Mouse (Mus musculus) Patski (cell line): ENCODE measurements around the gene Agfg2. TPM values are rescaled to one million over a fixed set of nuclear protein-coding genes. Genes with fewer than 3 reads are reported as not detected.

Experiments
- ATAC-seq: fragments of 100-300 bp; one replicate; pipeline ENCODE4 v1.8.0; 2021
- CTCF ChIA-PET: fragments of 350-600 bp; sonication (Branson Sonifier 250); formaldehyde crosslinking; loops from one replicate; lab custom pipeline; 2022; ENCODE audit warnings: inconsistent platforms; lab: Charles Lee
- POLR2A ChIA-PET: fragments of 350-600 bp; sonication (Branson Sonifier 250); formaldehyde crosslinking; loops from one replicate; lab custom pipeline; 2022; ENCODE audit warnings: antibody characterized with exemption, inconsistent platforms; lab: Charles Lee
- DNase-seq: peaks from one replicate; pipeline ENCODE4 v3.0.0-alpha.2; 2011; ENCODE audit warnings: low read depth, low spot score
- H3K27me3 ChIP-seq: fragments of 371-371 bp; one replicate; pipeline ENCODE4 v1.5.1; 2021
- CTCF ChIP-seq: fragments of 100-300 bp; IDR thresholded peaks from one replicate; pipeline ENCODE4 v1.5.1; 2021
- in situ Hi-C: fragments of 300-500 bp; cut with MboI; formaldehyde crosslinking; loops from 3 replicates; pipeline ENCODE4 v1.11.1; 2018; ENCODE audit warnings: low pct_unique_long_range_greater_than_20kb, mixed read lengths
- polyA plus RNA-seq: library from polyadenylated mRNA; unstranded; gene quantifications from one replicate; pipeline ENCODE4 v1.2.3, GENCODE M21; 2021

Agfg2 gene
- polyA plus RNA-seq, 1 experiment from 2014 or later = 33.1 TPM

GRCm38 (mm10) chr5:137685653-137686052 lies 1.1 kb upstream of the Agfg2 start:
- no peak for TF ChIP-seq CTCF
- in situ Hi-C loops = no loop called here
- ChIA-PET CTCF (interaction anchor here (1.3 kb wide), 1 partner anchor 75 kb away, joined by 4 read pairs; no protein-coding TSS in a partner anchor), POLR2A (interaction anchor here (0.7 kb wide), 1 partner anchor 14 kb away, joined by 3 read pairs; no protein-coding TSS in a partner anchor)
- DNase-seq (no peak), ATAC-seq (no peak)
- H3K27me3 ChIP-seq = no peaks in the 10 kb centered on the region

DNA sequence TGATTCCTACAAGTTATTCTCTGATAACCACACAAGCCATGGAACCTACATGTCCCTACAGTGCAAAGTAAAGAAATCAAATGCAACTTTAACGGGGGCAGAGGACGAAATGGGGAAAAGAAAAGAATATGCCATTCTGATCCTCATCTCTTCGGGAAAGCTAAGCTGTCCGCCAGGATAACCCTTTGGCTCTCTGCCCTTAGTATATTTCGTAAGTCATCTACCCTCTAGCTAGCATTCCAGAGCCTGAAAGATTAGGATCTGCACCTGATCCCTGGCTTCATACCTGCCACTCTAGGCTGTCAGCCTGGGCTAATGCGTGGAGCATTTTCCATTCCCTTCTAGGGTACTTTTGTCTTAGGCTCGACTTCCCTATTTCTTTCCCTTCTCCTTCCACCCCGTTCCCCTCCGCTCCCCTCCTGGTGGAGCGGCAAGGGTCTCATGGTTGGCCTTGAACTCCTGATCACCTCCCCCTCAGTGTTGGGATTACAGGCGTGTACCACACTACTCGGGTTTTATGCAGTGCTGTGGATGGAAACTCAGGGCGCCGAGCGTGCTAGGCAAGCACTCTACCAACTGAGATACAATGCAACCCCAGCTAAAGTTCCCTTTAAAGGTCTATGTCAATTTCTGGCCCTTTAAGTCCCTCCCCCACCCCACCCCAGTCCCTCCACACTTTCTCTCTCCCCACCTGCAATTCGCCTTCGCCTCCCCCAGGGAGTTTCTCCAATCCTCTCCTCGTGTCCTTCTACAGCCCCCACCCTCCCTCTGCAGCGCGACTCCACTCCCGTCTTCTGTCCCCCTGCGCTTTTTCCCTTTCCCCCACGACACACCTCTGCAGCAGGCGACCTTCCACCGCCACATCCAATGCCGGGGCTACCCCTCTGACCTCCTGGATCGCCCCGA lies 885 bp downstream of the Agfg2 start:
- DNase-seq (no peak), ATAC-seq (peak; percentile 3)
- POLR2A ChIA-PET = interaction anchor here (0.5 to 1.2 kb wide), 4 partner anchors 11 to 35 kb away, joined by 3 to 5 read pairs (median 4); no protein-coding TSS in a partner anchor
- in situ Hi-C loops = no loop called here
- TF ChIP-seq CTCF = no peak
- H3K27me3 ChIP-seq = no peaks in the 10 kb centered on the region
- CTCF ChIA-PET = interaction anchor here (0.8 to 2.4 kb wide), 11 partner anchors 10 to 76 kb away, joined by 3 to 17 read pairs (median 3); no protein-coding TSS in a partner anchor

- ATAC-seq (no peak), DNase-seq (no peak)
- ChIA-PET POLR2A (interaction anchor here (0.5 to 1.1 kb wide), 4 partner anchors 9 to 87 kb away, joined by 3 to 5 read pairs (median 3); no protein-coding TSS in a partner anchor), CTCF (interaction anchor here (0.8 to 2.4 kb wide), 8 partner anchors 10 to 78 kb away, joined by 3 to 17 read pairs (median 4); no protein-coding TSS in a partner anchor)
- no peak for TF ChIP-seq CTCF
- in situ Hi-C loops = no loop called here
- H3K27me3 ChIP-seq = no peaks in the 10 kb centered on the region
These were observed 2.0 kb downstream of the Agfg2 start for GRCm38 (mm10) chr5:137682526-137682925.

- in situ Hi-C loops = no loop called here
- DNase-seq (no peak), ATAC-seq (no peak)
- no peaks in the 10 kb centered on the region for H3K27me3 ChIP-seq
- ChIA-PET CTCF (no interaction called here), POLR2A (no interaction called here)
- no peak for TF ChIP-seq CTCF
These were observed 4.8 kb downstream of the Agfg2 start for GRCm38 (mm10) chr5:137679726-137680125.

- DNase-seq (no peak), ATAC-seq (no peak)
- ChIA-PET CTCF (interaction anchor here (1.3 kb wide), 2 partner anchors 13 to 39 kb away, joined by 3 to 4 read pairs; no protein-coding TSS in a partner anchor), POLR2A (interaction anchor here (0.7 kb wide), 1 partner anchor 1842 kb away, joined by 3 read pairs; no protein-coding TSS in a partner anchor)
- in situ Hi-C loops = no loop called here
- no peaks in the 10 kb centered on the region for H3K27me3 ChIP-seq
- no peak for TF ChIP-seq CTCF
These were observed 5.8 kb downstream of the Agfg2 start for GRCm38 (mm10) chr5:137678736-137679135.

DNA sequence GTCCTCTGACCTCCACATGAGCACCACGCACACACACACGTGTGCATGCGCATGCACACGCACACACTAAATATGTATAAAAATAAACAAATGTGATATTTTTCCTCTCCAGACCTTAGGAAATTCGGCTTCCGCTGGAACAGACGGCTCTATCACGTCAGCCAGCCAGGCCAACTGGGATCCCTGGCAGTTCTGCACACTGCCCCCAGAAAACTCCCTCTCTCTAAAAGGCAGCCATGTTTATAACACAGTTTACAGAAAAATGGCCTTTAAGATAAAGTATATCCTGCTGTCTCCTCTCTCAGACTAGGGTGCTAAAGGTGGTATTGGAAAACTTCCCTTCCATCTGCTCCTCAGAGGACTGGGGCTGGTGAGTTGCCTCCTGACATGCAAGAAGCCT lies 6.7 kb downstream of the Agfg2 start:
- CTCF ChIA-PET = interaction anchor here (1.1 to 1.3 kb wide), 3 partner anchors 12 to 40 kb away, joined by 3 to 4 read pairs (median 3); no protein-coding TSS in a partner anchor
- ATAC-seq (no peak), DNase-seq (no peak)
- in situ Hi-C loops = no loop called here
- no peak for TF ChIP-seq CTCF
- H3K27me3 ChIP-seq = no peaks in the 10 kb centered on the region
- POLR2A ChIA-PET = interaction anchor here (0.7 kb wide), 1 partner anchor 1841 kb away, joined by 3 read pairs; no protein-coding TSS in a partner anchor

DNA sequence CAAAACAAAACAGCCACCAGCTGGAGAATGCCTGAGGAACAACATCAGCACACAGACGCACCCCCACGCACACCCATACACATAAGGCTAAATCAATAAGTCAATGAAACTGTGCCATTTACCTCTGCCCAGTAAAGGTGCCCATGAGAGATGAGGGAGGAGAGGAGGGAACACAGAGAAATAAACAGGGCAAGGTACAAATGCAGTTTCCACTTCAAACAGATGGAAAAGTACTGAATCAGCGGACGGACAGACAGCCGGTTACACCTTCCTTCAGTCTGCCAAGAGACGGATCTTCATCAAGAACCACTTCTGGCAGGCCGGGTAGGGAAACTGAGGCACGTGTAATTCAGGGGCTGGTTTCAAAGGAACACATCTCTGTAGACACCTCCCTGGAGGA lies 9.7 kb downstream of the Agfg2 start:
- no peak for TF ChIP-seq CTCF
- ATAC-seq = no peak
- no peak for DNase-seq
- POLR2A ChIA-PET = no interaction called here
- CTCF ChIA-PET = interaction anchor here (4.5 kb wide), 1 partner anchor 9 kb away, joined by 17 read pairs; the partner anchor contains the start of gene Agfg2
- H3K27me3 ChIP-seq = no peaks in the 10 kb centered on the region
- in situ Hi-C loops = no loop called here

- ChIA-PET POLR2A (interaction anchor here (0.9 to 2.2 kb wide), 3 partner anchors 10 to 73 kb away, joined by 4 to 6 read pairs (median 5); partner anchors contain the start of genes Agfg2 and Tsc22d4), CTCF (interaction anchor here (1.0 to 4.5 kb wide), 6 partner anchors 8 to 87 kb away, joined by 3 to 17 read pairs (median 4); partner anchors contain the start of gene Agfg2)
- DNase-seq = no peak
- no peak for TF ChIP-seq CTCF
- in situ Hi-C loops = no loop called here
- no peak for ATAC-seq
- H3K27me3 ChIP-seq = no peaks in the 10 kb centered on the region
These were observed 11.5 kb downstream of the Agfg2 start for GRCm38 (mm10) chr5:137673015-137673414.

DNA sequence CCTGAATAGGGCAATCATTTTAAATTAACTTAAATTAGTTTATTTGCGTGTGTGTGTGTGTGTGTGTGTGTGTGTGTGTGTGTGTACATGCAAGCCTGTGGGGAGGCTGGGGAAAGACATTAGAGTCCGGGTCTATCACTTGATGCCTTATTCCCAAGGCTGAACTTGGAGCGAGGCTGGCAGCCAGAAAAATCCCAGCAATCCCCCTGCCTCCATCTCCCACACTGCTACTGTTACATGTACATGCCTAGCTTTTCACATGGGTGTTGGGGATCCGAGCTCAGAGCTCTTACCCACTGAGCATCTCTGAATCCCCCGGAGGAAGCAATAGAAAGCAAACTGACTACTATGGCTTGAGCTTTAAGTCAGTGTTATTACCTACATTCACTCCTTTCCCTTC lies 12.2 kb downstream of the Agfg2 start:
- H3K27me3 ChIP-seq = no peaks in the 10 kb centered on the region
- TF ChIP-seq CTCF = no peak
- CTCF ChIA-PET = interaction anchor here (1.0 to 4.5 kb wide), 6 partner anchors 9 to 87 kb away, joined by 3 to 17 read pairs (median 4); partner anchors contain the start of gene Agfg2
- in situ Hi-C loops = no loop called here
- POLR2A ChIA-PET = interaction anchor here (0.7 to 2.2 kb wide), 4 partner anchors 10 to 413 kb away, joined by 4 to 6 read pairs (median 4); partner anchors contain the start of genes Agfg2 and Tsc22d4
- no peak for DNase-seq
- no peak for ATAC-seq
